Mouse (Mus musculus) midbrain, postnatal 0 days (tissue): ENCODE results near the gene Steap1. TPM values are rescaled to one million over a fixed set of nuclear protein-coding genes. Genes with fewer than 3 reads are reported as not detected.

Source experiments
- ATAC-seq: fragments of 200-750 bp; cut with Nextera tagmentation; 2 replicates; pipeline ENCODE4 v1.8.0; 2017; ENCODE audit warnings: moderate number of reproducible peaks, mild to moderate bottlenecking, moderate TSS enrichment, moderate library complexity; ENCODE audit not compliant: low FRiP score
- DNase-seq: peaks from one replicate; pipeline ENCODE4 v3.0.0-alpha.2; 2015; ENCODE audit warnings: low spot score
- H3K27ac ChIP-seq: fragments of 300-500 bp; sonication (generic); 2 replicates; pipeline ENCODE4 v1.5.1; 2014; ENCODE audit warnings: low read depth, mild to moderate bottlenecking, low read length, mixed read lengths
- H3K27me3 ChIP-seq: fragments of 300-500 bp; sonication (generic); 2 replicates; pipeline ENCODE4 v1.6.1; 2014; ENCODE audit warnings: low read length, control low read depth, mixed read lengths; ENCODE audit not compliant: insufficient read depth
- H3K36me3 ChIP-seq: fragments of 300-500 bp; sonication (generic); 2 replicates; pipeline ENCODE4 v1.6.1; 2014; ENCODE audit warnings: low read length, control low read depth, mixed read lengths; ENCODE audit not compliant: insufficient read depth
- H3K4me1 ChIP-seq: fragments of 300-500 bp; sonication (generic); 2 replicates; pipeline ENCODE4 v1.6.1; 2014; ENCODE audit warnings: mild to moderate bottlenecking, control low read depth, antibody characterized with exemption, low read length, mixed read lengths; ENCODE audit not compliant: insufficient read depth
- H3K4me2 ChIP-seq: fragments of 300-500 bp; sonication (generic); 2 replicates; pipeline ENCODE4 v1.6.1; 2014; ENCODE audit warnings: low read depth, mild to moderate bottlenecking, low read length, mixed read lengths; ENCODE audit not compliant: poor library complexity, severe bottlenecking
- H3K4me3 ChIP-seq: fragments of 300-500 bp; sonication (generic); 2 replicates; pipeline ENCODE4 v1.5.1; 2014; ENCODE audit warnings: low read depth, mild to moderate bottlenecking, low read length, moderate library complexity
- H3K9ac ChIP-seq: fragments of 300-500 bp; sonication (generic); replicated peaks from 2 replicates; pipeline ENCODE4 v1.6.1; 2014; ENCODE audit warnings: mild to moderate bottlenecking, low read length, moderate library complexity, mixed read lengths; ENCODE audit not compliant: poor library complexity, severe bottlenecking
- H3K9me3 ChIP-seq: fragments of 300-500 bp; sonication (generic); 2 replicates; pipeline ENCODE4 v1.6.1; 2016; ENCODE audit warnings: low read length, control low read depth
- CTCF ChIP-seq: IDR thresholded peaks from 2 replicates; pipeline ENCODE4 v1.5.1; 2016; ENCODE audit warnings: antibody characterized with exemption, mild to moderate bottlenecking
- WGBS: fragments of 180-500 bp; shearing (Covaris S2); extraction: QIAGEN DNeasy Blood & Tissue Kit; methylation state at CpG from one replicate; pipeline ENCODE4 v1.1.7; 2014; 5-methylcytosine and 5-hydroxymethylcytosine counted together
- polyA plus RNA-seq: library from polyadenylated mRNA; unstranded; fragments of >200 nt; fragmentation: Nextera tagmentation; extraction: Ambion mirVana; gene quantifications from 2 replicates; pipeline ENCODE4 v1.2.1, GENCODE M21; 2015
- total RNA-seq: library from RNA; depleted of rRNA; stranded (reverse); fragments of >200 nt; gene quantifications from 2 replicates; pipeline ENCODE4 v1.2.3, GENCODE M21; 2014

The Steap1 gene
- total and polyA plus RNA-seq, 2 experiments from 2014 or later, result 0.65 to 0.71 TPM

DNA sequence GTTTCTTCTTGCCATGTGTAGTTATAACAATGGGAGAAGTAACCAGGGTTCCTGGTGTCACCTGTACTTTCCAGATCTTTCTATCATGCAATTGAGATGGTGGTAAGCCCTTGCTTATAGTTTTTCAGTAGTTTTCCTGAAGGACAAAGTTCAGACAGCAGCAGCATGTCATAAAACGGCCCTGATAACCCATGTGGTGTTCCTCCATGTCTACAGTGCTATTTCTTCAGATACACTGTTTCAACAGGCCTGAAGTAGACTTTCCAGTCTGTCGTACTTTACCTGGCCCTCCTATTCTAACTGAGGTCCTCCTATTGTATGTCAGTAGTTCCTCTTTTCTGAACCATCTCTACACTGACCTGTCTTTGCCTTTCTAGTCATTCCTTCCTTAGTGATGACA is 16.3 kb downstream of the Steap1 start:
- Histone ChIP-seq H3K4me3 (no peak overlapping the region), H3K27ac (no peak overlapping the region), H3K9ac (no peak overlapping the region), H3K4me2 (no peak overlapping the region), H3K27me3 (no peaks in the 10 kb centered on the region), H3K4me1 (no peaks in the 10 kb centered on the region), H3K9me3 (no peaks in the 10 kb centered on the region), H3K36me3 (no peaks in the 10 kb centered on the region)
- no peak for DNase-seq
- TF ChIP-seq CTCF, result no peak
- no peak for ATAC-seq
- WGBS, result 83% methylated on average over 2 of the region's 2 CpGs

DNA sequence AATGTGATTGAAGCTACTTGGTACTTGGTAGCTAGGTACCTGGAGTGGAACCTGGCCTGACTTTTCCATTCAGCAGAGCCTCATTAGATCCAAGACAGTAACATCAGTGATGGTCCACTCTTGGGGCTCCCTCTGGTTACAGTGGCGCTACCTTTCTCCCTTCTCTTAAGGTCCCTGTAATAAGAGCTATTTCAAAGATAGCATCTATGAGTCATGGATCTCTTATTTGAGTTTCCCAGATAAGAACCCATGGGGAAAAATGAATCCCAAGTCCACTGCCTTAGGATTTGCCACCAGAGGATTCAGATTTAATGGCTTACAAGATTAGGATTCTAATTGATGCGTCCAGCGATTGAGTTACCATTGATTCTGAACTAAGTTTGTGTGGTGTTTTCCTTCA is 16.9 kb downstream of the Steap1 start:
- 95% methylated on average over 3 of the region's 3 CpGs for WGBS

DNA sequence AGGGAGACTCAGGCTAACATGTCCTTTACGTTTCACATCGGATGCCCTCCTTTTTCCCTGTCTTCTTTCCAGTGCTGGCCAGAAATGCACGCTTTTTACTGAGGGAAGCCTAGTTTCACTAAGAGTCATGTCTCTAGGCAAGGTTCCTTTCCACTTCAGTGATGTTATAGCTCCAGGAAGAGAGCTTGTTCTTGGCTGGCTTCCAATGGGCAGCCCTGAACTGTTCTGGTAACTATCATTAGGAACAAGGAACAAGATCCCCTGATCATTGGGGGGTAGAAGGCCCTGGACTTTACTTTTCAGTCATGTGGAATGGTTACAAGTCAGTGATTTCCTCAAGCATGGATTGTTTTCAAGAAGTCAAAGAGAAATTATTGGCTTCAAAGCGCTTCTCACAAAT is 19.2 kb downstream of the Steap1 start:
- Histone ChIP-seq H3K9ac (no peak overlapping the region), H3K27ac (no peak overlapping the region), H3K36me3 (no peaks in the 10 kb centered on the region), H3K4me3 (no peak overlapping the region), H3K4me1 (no peaks in the 10 kb centered on the region), H3K27me3 (no peaks in the 10 kb centered on the region), H3K4me2 (no peak overlapping the region), H3K9me3 (no peaks in the 10 kb centered on the region)
- no peak for TF ChIP-seq CTCF
- no peak for ATAC-seq
- 95% methylated on average over 4 of the region's 4 CpGs for WGBS
- no peak for DNase-seq

More for the DNA sequence above, 16.9 kb downstream of the Steap1 start:
- DNase-seq (no peak), ATAC-seq (no peak)
- no peak overlapping the region for H3K9ac ChIP-seq
- no peak overlapping the region for H3K4me3 ChIP-seq
- H3K36me3 ChIP-seq, result no peaks in the 10 kb centered on the region
- no peak overlapping the region for H3K4me2 ChIP-seq
- no peaks in the 10 kb centered on the region for H3K4me1 ChIP-seq
- no peak for TF ChIP-seq CTCF
- no peak overlapping the region for H3K27ac ChIP-seq
- no peaks in the 10 kb centered on the region for H3K27me3 ChIP-seq
- no peaks in the 10 kb centered on the region for H3K9me3 ChIP-seq

- TF ChIP-seq CTCF, result no peak
- WGBS, result 92% methylated on average over 7 of the region's 7 CpGs
- no peak for ATAC-seq
- Histone ChIP-seq H3K4me1 (no peaks in the 10 kb centered on the region), H3K9ac (no peak overlapping the region), H3K27me3 (no peaks in the 10 kb centered on the region), H3K36me3 (no peaks in the 10 kb centered on the region), H3K9me3 (no peaks in the 10 kb centered on the region), H3K4me2 (no peak overlapping the region), H3K4me3 (no peak overlapping the region), H3K27ac (no peak overlapping the region)
- no peak for DNase-seq
These were observed 26.9 kb downstream of the Steap1 start for GRCm38 (mm10) chr5:5722217-5722616.

- no peak for TF ChIP-seq CTCF
- Histone ChIP-seq H3K9ac (no peak overlapping the region), H3K27me3 (no peaks in the 10 kb centered on the region)
These were observed 38.1 kb downstream of the Steap1 start for GRCm38 (mm10) chr5:5711032-5711431.

DNA sequence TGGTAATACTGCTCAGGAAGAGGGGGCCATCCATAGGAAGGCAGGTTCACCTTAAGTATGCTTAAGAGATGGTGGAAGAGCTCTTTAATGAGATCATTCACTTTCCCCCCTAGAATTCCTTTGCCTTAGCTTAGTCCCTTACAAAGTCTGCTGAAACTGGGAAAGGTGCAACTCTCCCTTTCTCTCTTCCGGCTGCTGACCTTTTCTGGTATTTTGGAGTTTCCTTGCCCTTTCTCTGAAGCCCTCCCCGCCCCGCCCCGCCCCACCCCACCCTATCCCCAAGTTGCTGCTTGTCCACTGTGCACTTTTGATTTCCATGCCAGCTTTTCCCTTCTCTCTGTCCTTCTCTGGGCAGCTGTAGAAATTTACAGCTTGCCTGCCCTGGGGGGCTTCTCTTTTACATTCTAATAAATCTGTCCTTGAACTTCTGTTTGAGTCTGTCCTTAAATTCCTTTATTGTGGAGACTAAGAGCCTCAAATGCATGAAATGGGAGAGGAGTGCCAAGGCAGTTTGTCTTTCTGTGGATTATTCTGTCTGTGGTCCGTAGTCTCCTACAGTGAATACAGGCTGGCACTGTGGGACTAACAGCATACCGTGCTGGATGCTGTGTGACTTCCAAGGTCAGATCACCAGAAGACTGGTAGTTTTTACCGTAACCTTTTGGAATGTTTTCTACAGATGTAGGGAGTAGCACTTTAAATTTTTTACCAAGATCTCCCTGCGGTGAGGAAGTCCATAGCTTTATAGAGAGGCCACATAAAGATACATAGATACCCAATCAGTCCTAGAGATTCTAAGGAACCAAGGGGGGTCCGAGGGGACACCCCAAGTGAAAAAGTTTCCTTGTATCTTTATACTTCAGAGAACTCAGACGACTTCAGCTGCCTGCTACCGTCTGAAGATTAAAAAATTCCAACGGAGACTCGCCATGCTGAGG is 41.5 kb downstream of the Steap1 start:
- Histone ChIP-seq H3K27me3 (no peaks in the 10 kb centered on the region), H3K9ac (no peak overlapping the region), H3K27ac (no peak overlapping the region), H3K4me3 (no peak overlapping the region), H3K9me3 (no peaks in the 10 kb centered on the region), H3K4me2 (no peak overlapping the region), H3K4me1 (no peaks in the 10 kb centered on the region), H3K36me3 (no peaks in the 10 kb centered on the region)
- no peak for ATAC-seq
- TF ChIP-seq CTCF, result no peak
- 66% methylated on average over 13 of the region's 13 CpGs for WGBS
- DNase-seq, result no peak

More at GRCm38 (mm10) chr5:5711032-5711431, 38.1 kb downstream of the Steap1 start:
- Histone ChIP-seq H3K27ac (no peak overlapping the region), H3K9me3 (no peaks in the 10 kb centered on the region), H3K4me2 (no peak overlapping the region), H3K4me3 (no peak overlapping the region), H3K4me1 (no peaks in the 10 kb centered on the region), H3K36me3 (no peaks in the 10 kb centered on the region)
- ATAC-seq (no peak), DNase-seq (no peak)
- WGBS, result 85% methylated on average over 4 of the region's 4 CpGs
